Mouse (Mus musculus): Measurements from ENCODE around the gene Gm20388. TPM values are rescaled to one million over a fixed set of nuclear protein-coding genes. Genes with fewer than 3 reads are reported as not detected.

Gm20388 gene
- polyA plus RNA-seq, 1 experiment from 2014 or later: 5.5 TPM

GRCm38 (mm10) chr8:122718711-122719499 lies 2808.3 kb downstream of the Gm20388 start:
- Histone ChIP-seq H3K4me1 (peaks cover 18% of the 10 kb centered on the region), H3K36me3 (replicated peaks) (no peaks in the 10 kb centered on the region), H3K27me3 (ENCODE audit: poor library complexity, severe bottlenecking) (peaks cover 59% of the 10 kb centered on the region), H3K27ac (no peak overlapping the region), H3K4me3 (no peak overlapping the region), H3K9me3 (no peaks in the 10 kb centered on the region)
- no peak for DNase-seq (ENCODE audit: extremely low spot score, low spot score)
- 85% methylated on average over 14 of the region's 14 CpGs for WGBS

GRCm38 (mm10) chr8:122719500-122720065 lies 2808.9 kb downstream of the Gm20388 start:
- Histone ChIP-seq H3K27ac (peak overlapping the region; percentile 48), H3K4me1 (peaks cover 18% of the 10 kb centered on the region), H3K9me3 (no peaks in the 10 kb centered on the region), H3K36me3 (replicated peaks) (no peaks in the 10 kb centered on the region), H3K4me3 (peak overlapping the region; percentile 34; the same call in 1 of the 2 replicates), H3K27me3 (ENCODE audit: poor library complexity, severe bottlenecking) (peaks cover 61% of the 10 kb centered on the region)
- DNase-seq (ENCODE audit: extremely low spot score, low spot score): no peak
- WGBS: 32% methylated on average over 7 of the region's 7 CpGs

- Histone ChIP-seq H3K27ac (peak overlapping the region; percentile 48), H3K4me1 (peaks cover 18% of the 10 kb centered on the region), H3K27me3 (ENCODE audit: poor library complexity, severe bottlenecking) (peaks cover 61% of the 10 kb centered on the region), H3K9me3 (no peaks in the 10 kb centered on the region), H3K36me3 (replicated peaks) (no peaks in the 10 kb centered on the region), H3K4me3 (peak overlapping the region; percentile 34)
- DNase-seq (ENCODE audit: extremely low spot score, low spot score): no peak
- 21% methylated on average over 25 of the region's 25 CpGs for WGBS
Observed at GRCm38 (mm10) chr8:122720070-122720729, 2809.6 kb downstream of the Gm20388 start.

GRCm38 (mm10) chr8:122720811-122721640 lies 2810.4 kb downstream of the Gm20388 start:
- 70% methylated on average over 14 of the region's 14 CpGs for WGBS
- H3K4me1 ChIP-seq: peaks cover 18% of the 10 kb centered on the region
- no peaks in the 10 kb centered on the region for H3K36me3 ChIP-seq (replicated peaks)
- no peaks in the 10 kb centered on the region for H3K9me3 ChIP-seq
- H3K4me3 ChIP-seq: peak overlapping the region; percentile 34; the same call in 1 of the 2 replicates
- H3K27ac ChIP-seq: 0 out of 2 replicates have a peak overlapping the region, but pooled peaks have one; percentile 5
- H3K27me3 ChIP-seq (ENCODE audit: poor library complexity, severe bottlenecking): peaks cover 61% of the 10 kb centered on the region
- no peak for DNase-seq (ENCODE audit: extremely low spot score, low spot score)

- WGBS: 96% methylated on average over 6 of the region's 6 CpGs
- no peak for DNase-seq (ENCODE audit: extremely low spot score, low spot score)
- H3K9me3 ChIP-seq: no peaks in the 10 kb centered on the region
- peaks cover 23% of the 10 kb centered on the region for H3K4me1 ChIP-seq
- H3K27me3 ChIP-seq (ENCODE audit: poor library complexity, severe bottlenecking): peaks cover 38% of the 10 kb centered on the region
- no peak overlapping the region for H3K4me3 ChIP-seq
- H3K27ac ChIP-seq: no peak overlapping the region
- H3K36me3 ChIP-seq (replicated peaks): no peaks in the 10 kb centered on the region
Observed at GRCm38 (mm10) chr8:122725187-122725586, 2814.5 kb downstream of the Gm20388 start.

- Histone ChIP-seq H3K27ac (no peak overlapping the region), H3K4me3 (no peak overlapping the region), H3K9me3 (no peaks in the 10 kb centered on the region), H3K4me1 (peaks cover 12% of the 10 kb centered on the region), H3K36me3 (replicated peaks) (no peaks in the 10 kb centered on the region), H3K27me3 (ENCODE audit: poor library complexity, severe bottlenecking) (peaks cover 22% of the 10 kb centered on the region)
- DNase-seq (ENCODE audit: extremely low spot score, low spot score): no peak
- 61% methylated on average over 2 of the region's 2 CpGs for WGBS
Observed at GRCm38 (mm10) chr8:122726789-122727188, 2816.1 kb downstream of the Gm20388 start.

GRCm38 (mm10) chr8:122727412-122727811 lies 2816.8 kb downstream of the Gm20388 start:
- whole genome bisulfite sequencing: 71% methylated on average over 5 of the region's 5 CpGs
- no peak for DNase-seq (ENCODE audit: extremely low spot score, low spot score)
- H3K4me1 ChIP-seq: peaks cover 12% of the 10 kb centered on the region
- H3K36me3 ChIP-seq (replicated peaks): no peaks in the 10 kb centered on the region
- H3K4me3 ChIP-seq: no peak overlapping the region
- no peak overlapping the region for H3K27ac ChIP-seq
- H3K27me3 ChIP-seq (ENCODE audit: poor library complexity, severe bottlenecking): peaks cover 16% of the 10 kb centered on the region
- no peaks in the 10 kb centered on the region for H3K9me3 ChIP-seq

GRCm38 (mm10) chr8:122728630-122729029 lies 2818.0 kb downstream of the Gm20388 start:
- Histone ChIP-seq H3K27ac (no peak overlapping the region), H3K9me3 (no peaks in the 10 kb centered on the region), H3K27me3 (ENCODE audit: poor library complexity, severe bottlenecking) (peaks cover 11% of the 10 kb centered on the region), H3K36me3 (replicated peaks) (no peaks in the 10 kb centered on the region), H3K4me1 (peaks cover 12% of the 10 kb centered on the region), H3K4me3 (no peak overlapping the region)
- DNase-seq (ENCODE audit: extremely low spot score, low spot score): no peak
- WGBS: 14% methylated on average over 3 of the region's 3 CpGs

- no peak for DNase-seq (ENCODE audit: extremely low spot score, low spot score)
- Histone ChIP-seq H3K4me1 (peaks cover 41% of the 10 kb centered on the region), H3K27me3 (ENCODE audit: poor library complexity, severe bottlenecking) (peaks cover 44% of the 10 kb centered on the region), H3K27ac (no peak overlapping the region), H3K9me3 (no peaks in the 10 kb centered on the region), H3K4me3 (no peak overlapping the region), H3K36me3 (replicated peaks) (no peaks in the 10 kb centered on the region)
- 71% methylated on average over 3 of the region's 3 CpGs for WGBS
Observed at GRCm38 (mm10) chr8:122735110-122735509, 2824.5 kb downstream of the Gm20388 start.

GRCm38 (mm10) chr8:122735542-122736473 lies 2825.2 kb downstream of the Gm20388 start:
- peaks cover 41% of the 10 kb centered on the region for H3K4me1 ChIP-seq
- no peak overlapping the region for H3K4me3 ChIP-seq
- 67% methylated on average over 19 of the region's 19 CpGs for WGBS
- H3K9me3 ChIP-seq: no peaks in the 10 kb centered on the region
- H3K27me3 ChIP-seq (ENCODE audit: poor library complexity, severe bottlenecking): peaks cover 51% of the 10 kb centered on the region
- H3K27ac ChIP-seq: no peak overlapping the region
- no peaks in the 10 kb centered on the region for H3K36me3 ChIP-seq (replicated peaks)
- no peak for DNase-seq (ENCODE audit: extremely low spot score, low spot score)

GRCm38 (mm10) chr8:122736623-122737022 lies 2826.0 kb downstream of the Gm20388 start:
- Histone ChIP-seq H3K4me1 (peaks cover 41% of the 10 kb centered on the region), H3K9me3 (no peaks in the 10 kb centered on the region), H3K36me3 (replicated peaks) (no peaks in the 10 kb centered on the region), H3K4me3 (no peak overlapping the region), H3K27ac (no peak overlapping the region), H3K27me3 (ENCODE audit: poor library complexity, severe bottlenecking) (peaks cover 59% of the 10 kb centered on the region)
- DNase-seq (ENCODE audit: extremely low spot score, low spot score): no peak
- 91% methylated on average over 11 of the region's 11 CpGs for WGBS
